Mouse (Mus musculus) E14TG2a.4 (cell line): ENCODE measurements around the gene Sp100.
"Not testable (repeated sequence)": the region's sequence is repeated elsewhere in the genome, so short reads cannot be mapped to it uniquely, and the experiment has no call there.

ENCODE experiments used
- H3K27me3 ChIP-seq: 2 replicates; pipeline ENCODE4 v1.6.1; 2014; ENCODE audit warnings: low read length, control low read depth; ENCODE audit not compliant: insufficient read depth
- H3K36me3 ChIP-seq: 2 replicates; pipeline ENCODE4 v1.6.1; 2014; ENCODE audit warnings: low read length, control low read depth; ENCODE audit not compliant: insufficient read depth
- H3K4me1 ChIP-seq: replicated peaks from 2 replicates; pipeline ENCODE4 v1.6.1; 2014; ENCODE audit warnings: low read depth, low read length, control low read depth
- H3K4me3 ChIP-seq: replicated peaks from 2 replicates; pipeline ENCODE4 v1.5.1; 2014; ENCODE audit warnings: mild to moderate bottlenecking, low read length
- H3K9me3 ChIP-seq: 2 replicates; pipeline ENCODE4 v1.6.1; 2014; ENCODE audit warnings: low read length, control low read depth

The Sp100 gene

GRCm38 (mm10) chr1:85649881-85650280 is at the start of gene Sp100:
Sp100 (plus strand) TSS chr1:85649988.
- H3K9me3 ChIP-seq, H3K4me3 ChIP-seq, H3K36me3 ChIP-seq, H3K4me1 ChIP-seq, H3K27me3 ChIP-seq: not testable (repeated sequence)

- not testable (repeated sequence) for H3K4me1 ChIP-seq, H3K36me3 ChIP-seq, H3K4me3 ChIP-seq, H3K27me3 ChIP-seq, H3K9me3 ChIP-seq
These were observed 49.7 kb upstream of the Sp100 start, which contains the start of gene Sp140 for GRCm38 (mm10) chr1:85600078-85600477. Sp140 (plus strand) TSS chr1:85600378.

GRCm38 (mm10) chr1:85600794-85601193 is 49.0 kb upstream of the Sp100 start:
- not testable (repeated sequence) for H3K36me3 ChIP-seq, H3K9me3 ChIP-seq, H3K27me3 ChIP-seq, H3K4me3 ChIP-seq, H3K4me1 ChIP-seq

GRCm38 (mm10) chr1:85604341-85604740 is 45.4 kb upstream of the Sp100 start:
- not testable (repeated sequence) for H3K36me3 ChIP-seq, H3K4me1 ChIP-seq, H3K27me3 ChIP-seq, H3K9me3 ChIP-seq, H3K4me3 ChIP-seq

- not testable (repeated sequence) for H3K36me3 ChIP-seq, H3K4me1 ChIP-seq, H3K9me3 ChIP-seq, H3K27me3 ChIP-seq, H3K4me3 ChIP-seq
These were observed 41.4 kb upstream of the Sp100 start for GRCm38 (mm10) chr1:85608361-85608760.

GRCm38 (mm10) chr1:85610581-85610980 is 39.2 kb upstream of the Sp100 start:
- not testable (repeated sequence) for H3K36me3 ChIP-seq, H3K4me1 ChIP-seq, H3K27me3 ChIP-seq, H3K4me3 ChIP-seq, H3K9me3 ChIP-seq

GRCm38 (mm10) chr1:85615096-85615495 is 34.7 kb upstream of the Sp100 start:
- H3K4me1 ChIP-seq, H3K27me3 ChIP-seq, H3K4me3 ChIP-seq, H3K9me3 ChIP-seq, H3K36me3 ChIP-seq: not testable (repeated sequence)

GRCm38 (mm10) chr1:85615819-85616218 is 34.0 kb upstream of the Sp100 start:
- H3K4me3 ChIP-seq, H3K9me3 ChIP-seq, H3K4me1 ChIP-seq, H3K27me3 ChIP-seq, H3K36me3 ChIP-seq: not testable (repeated sequence)

- H3K4me3 ChIP-seq, H3K4me1 ChIP-seq, H3K9me3 ChIP-seq, H3K27me3 ChIP-seq, H3K36me3 ChIP-seq: not testable (repeated sequence)
These were observed 32.6 kb upstream of the Sp100 start for GRCm38 (mm10) chr1:85617161-85617560.

GRCm38 (mm10) chr1:85618689-85619088 is 31.1 kb upstream of the Sp100 start:
- H3K4me1 ChIP-seq, result not testable (repeated sequence)

GRCm38 (mm10) chr1:85636936-85637335 is 12.9 kb upstream of the Sp100 start:
- not testable (repeated sequence) for H3K4me1 ChIP-seq, H3K4me3 ChIP-seq, H3K27me3 ChIP-seq, H3K9me3 ChIP-seq, H3K36me3 ChIP-seq

More at GRCm38 (mm10) chr1:85618689-85619088, 31.1 kb upstream of the Sp100 start:
- H3K4me3 ChIP-seq, H3K9me3 ChIP-seq, H3K36me3 ChIP-seq, H3K27me3 ChIP-seq: not testable (repeated sequence)

- not testable (repeated sequence) for H3K4me1 ChIP-seq, H3K9me3 ChIP-seq, H3K4me3 ChIP-seq, H3K27me3 ChIP-seq, H3K36me3 ChIP-seq
These were observed 11.6 kb upstream of the Sp100 start for GRCm38 (mm10) chr1:85638144-85638543.

GRCm38 (mm10) chr1:85650524-85650923 is 736 bp downstream of the Sp100 start:
- H3K9me3 ChIP-seq, H3K4me3 ChIP-seq, H3K36me3 ChIP-seq, H3K27me3 ChIP-seq, H3K4me1 ChIP-seq: not testable (repeated sequence)

GRCm38 (mm10) chr1:85651770-85652275 is 2.0 kb downstream of the Sp100 start:
- not testable (repeated sequence) for H3K36me3 ChIP-seq, H3K4me3 ChIP-seq

GRCm38 (mm10) chr1:85657211-85657610 is 7.4 kb downstream of the Sp100 start:
- H3K9me3 ChIP-seq, H3K4me1 ChIP-seq, H3K4me3 ChIP-seq, H3K36me3 ChIP-seq, H3K27me3 ChIP-seq: not testable (repeated sequence)

More at GRCm38 (mm10) chr1:85651770-85652275, 2.0 kb downstream of the Sp100 start:
- not testable (repeated sequence) for H3K27me3 ChIP-seq, H3K4me1 ChIP-seq, H3K9me3 ChIP-seq
